17 mouse cellular contexts compared by ENCODE assay signal in the genomic region with DNA sequence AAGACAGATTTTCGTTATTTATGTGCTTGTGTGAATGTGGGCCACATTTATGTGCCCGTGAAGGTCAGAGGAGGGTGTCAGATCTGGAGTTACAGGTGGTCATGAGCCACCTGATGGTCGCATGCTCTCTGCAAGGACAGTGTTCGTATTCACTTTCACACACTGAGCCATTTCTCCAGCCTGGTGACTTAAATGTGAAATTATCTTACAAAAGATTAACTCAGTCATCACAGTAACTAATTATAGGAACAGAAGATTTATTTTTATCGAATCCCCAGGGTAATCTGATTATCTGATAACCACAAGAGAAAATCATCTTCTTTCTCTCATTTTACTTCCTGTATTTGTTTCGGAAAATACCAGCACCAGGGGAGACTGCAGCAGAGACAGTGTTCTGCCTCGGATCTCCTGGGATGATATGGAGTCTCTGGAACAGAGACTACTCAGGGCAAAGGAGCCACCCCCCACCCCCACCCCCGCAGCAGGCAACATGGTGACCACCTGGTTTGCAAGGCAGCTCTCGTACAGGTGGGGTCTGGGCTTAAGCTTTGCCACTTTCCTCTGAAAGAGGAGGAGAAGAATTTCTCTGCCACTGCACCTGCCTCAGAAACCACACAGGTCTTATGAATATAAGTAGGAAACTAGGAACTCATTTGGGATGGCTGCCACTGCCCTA.
"Had no signal": no experiment of that assay in that cellular context is flagged by ENCODE, and none has a peak within 500 bp of the region (broad histone marks: within the 10 kb centered on the region; RNA-seq: fewer than 3 reads in every experiment).

No protein-coding gene starts in this region.

- H3K27me3 ChIP-seq: limb, embryonic 12.5 days; liver, embryonic 12.5 days; liver, embryonic 15.5 days; lung, embryonic 15.5 days; midbrain, embryonic 13.5 days had no signal

- H3K36me3 ChIP-seq: liver, embryonic 12.5 days; lung, embryonic 15.5 days; midbrain, embryonic 10.5 days; midbrain, embryonic 13.5 days had no signal

- DNase-seq: kidney, adult 2 months; kidney, postnatal 25 days; layer of hippocampus, adult 9-11 months; liver; lung, adult 18-20 months; lung, postnatal 10 days; lung, postnatal 36 days; right cerebral cortex, postnatal 25 days; spleen, adult 18-20 months; thymus, adult 18-20 months; thymus, postnatal 36 days had no signal
